Mouse (Mus musculus) heart, adult 2 months (tissue): Measurements from ENCODE around the gene Snf8.

Source experiments
- CTCF ChIP-seq: fragments of 200-600 bp; IDR thresholded peaks from 2 replicates; pipeline ENCODE4 v1.8.1; 2022; ENCODE audit warnings: antibody characterized with exemption, mild to moderate bottlenecking, moderate library complexity
- EP300 ChIP-seq: fragments of 200-500 bp; IDR thresholded peaks from 2 replicates; pipeline ENCODE4 v1.6.1; 2011; ENCODE audit warnings: low read depth, low read length, control low read depth; ENCODE audit not compliant: insufficient read depth
- POLR2A ChIP-seq: fragments of 200-500 bp; IDR thresholded peaks from 2 replicates; pipeline ENCODE4 v1.6.1; 2011; ENCODE audit warnings: mild to moderate bottlenecking, low read depth, low read length, control low read depth; ENCODE audit not compliant: insufficient read depth

DNA sequence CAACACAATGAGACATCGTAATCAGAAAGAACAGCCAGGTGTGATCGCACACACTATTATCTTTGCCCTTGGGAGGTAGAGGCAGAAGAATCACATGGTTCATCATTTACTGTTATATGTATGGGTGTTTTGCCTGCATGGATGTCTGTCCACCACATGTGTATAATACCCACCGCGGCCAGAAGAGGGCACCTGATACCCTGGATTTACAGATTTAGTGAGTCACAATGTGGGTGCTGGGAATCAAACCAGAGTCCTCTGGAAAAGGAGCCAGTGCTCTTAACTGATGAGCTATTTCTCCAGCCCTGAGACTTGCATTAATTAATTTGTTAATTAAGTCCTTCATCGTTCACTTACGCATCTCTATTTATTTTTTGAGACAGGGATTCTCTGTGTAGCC, 53.3 kb downstream of the Snf8 start:
- no peak for TF ChIP-seq CTCF
- TF ChIP-seq POLR2A: no peak
- TF ChIP-seq EP300: no peak
